ENCODE assay signal across 8 mouse cellular contexts in the genomic region with DNA sequence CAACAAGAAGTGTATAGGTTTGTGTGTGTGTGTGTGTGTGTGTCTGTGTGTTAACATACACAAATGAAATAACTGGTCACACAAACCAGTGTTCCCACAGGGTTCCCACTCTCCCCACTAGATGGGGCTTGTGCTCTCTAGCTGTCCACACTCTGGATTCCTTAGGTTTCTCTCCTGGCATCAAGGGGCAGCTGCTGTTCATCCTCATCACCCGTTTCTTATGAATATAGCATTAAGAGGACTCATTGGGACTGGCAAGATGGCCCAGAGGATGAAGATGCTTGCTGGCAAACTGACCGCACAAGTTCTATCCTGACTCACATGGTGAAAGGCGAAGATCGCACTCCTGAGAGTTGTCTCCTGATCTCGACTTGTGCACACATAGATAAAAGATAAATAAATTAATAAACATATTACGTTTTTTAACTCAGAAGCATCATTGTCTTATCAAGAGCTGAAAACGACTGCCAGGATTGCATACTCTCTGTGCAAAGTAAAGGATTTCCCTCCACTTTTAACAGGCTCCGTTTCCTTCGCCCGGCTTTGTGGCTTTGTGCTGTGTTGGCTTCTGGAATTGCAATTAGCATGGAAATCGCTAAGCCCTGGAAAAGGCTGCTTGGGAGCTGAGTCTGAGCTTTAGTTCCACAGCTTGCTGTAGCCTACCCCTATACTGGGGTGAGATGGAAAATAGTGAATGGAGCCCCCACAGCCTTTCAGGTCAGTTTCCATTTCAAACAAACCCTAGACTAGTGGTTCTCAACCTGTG.
A peak's percentile ranks its signal among the peaks of the same experiment; 100 is the strongest.
DNase-seq lines count a peak whose midpoint lies in the region; ATAC-seq lines count a peak whose summit lies in the region.

No protein-coding gene starts in this region.

- WGBS in embryonic facial prominence, embryonic 12.5 days, result 31% methylated on average over 11 of the region's 11 CpGs
- 37% methylated on average over 11 of the region's 11 CpGs for WGBS in kidney, embryonic 15.5 days
- 36% methylated on average over 11 of the region's 11 CpGs for WGBS in limb, embryonic 13.5 days
- 37% methylated on average over 11 of the region's 11 CpGs for WGBS in neural tube, embryonic 14.5 days

- peak overlapping the region; percentile 41 for H3K4me2 ChIP-seq in embryonic facial prominence, embryonic 12.5 days (replicated peaks)
- peak overlapping the region; percentile 53 for H3K4me2 ChIP-seq in kidney, embryonic 15.5 days
- peak overlapping the region; percentile 53 for H3K4me2 ChIP-seq in limb, embryonic 13.5 days (replicated peaks)
- peak overlapping the region; percentile 43 for H3K4me2 ChIP-seq in neural tube, embryonic 14.5 days (ENCODE audit: low read depth, low read length)

- no peak overlapping the region; the same call in 1 of the 2 replicates for H3K9ac ChIP-seq in embryonic facial prominence, embryonic 12.5 days
- H3K9ac ChIP-seq in kidney, embryonic 15.5 days, result no peak overlapping the region
- no peak overlapping the region for H3K9ac ChIP-seq in limb, embryonic 13.5 days
- H3K9ac ChIP-seq in neural tube, embryonic 14.5 days (replicated peaks; ENCODE audit: low read depth, low read length), result no peak overlapping the region

- H3K36me3 ChIP-seq in embryonic facial prominence, embryonic 12.5 days, result no peaks in the 10 kb centered on the region
- no peaks in the 10 kb centered on the region for H3K36me3 ChIP-seq in kidney, embryonic 15.5 days
- H3K36me3 ChIP-seq in limb, embryonic 13.5 days, result no peaks in the 10 kb centered on the region
- H3K36me3 ChIP-seq in neural tube, embryonic 14.5 days (ENCODE audit: control insufficient read depth, insufficient read depth, low read length), result no peaks in the 10 kb centered on the region

- peak; percentile 52; the same call in 1 of the 2 replicates for ATAC-seq in embryonic facial prominence, embryonic 12.5 days (ENCODE audit: insufficient number of reproducible peaks, insufficient read depth, low FRiP score, low TSS enrichment)
- no peak; the same call in 1 of the 2 replicates for ATAC-seq in kidney, embryonic 15.5 days (replicated peaks; ENCODE audit: low FRiP score)
- peak; percentile 48 for ATAC-seq in limb, embryonic 13.5 days (ENCODE audit: low FRiP score, low read depth)
- peak; percentile 86 for ATAC-seq in neural tube, embryonic 14.5 days (ENCODE audit: low read depth)
- ATAC-seq in granulocyte monocyte progenitor cell, adult 5-6 weeks (replicated peaks; ENCODE audit: poor library complexity, severe bottlenecking), result no peak

- H3K4me3 ChIP-seq in embryonic facial prominence, embryonic 12.5 days, result 0 out of 2 replicates have a peak overlapping the region, but pooled peaks have one; percentile 0
- peak overlapping the region; percentile 21; the same call in 1 of the 2 replicates for H3K4me3 ChIP-seq in kidney, embryonic 15.5 days (replicated peaks)
- peak overlapping the region; percentile 11; the same call in 1 of the 2 replicates for H3K4me3 ChIP-seq in limb, embryonic 13.5 days
- H3K4me3 ChIP-seq in neural tube, embryonic 14.5 days (ENCODE audit: low read depth, low read length), result no peak overlapping the region; the same call in 1 of the 2 replicates

- H3K4me1 ChIP-seq in embryonic facial prominence, embryonic 12.5 days, result no peaks in the 10 kb centered on the region
- H3K4me1 ChIP-seq in kidney, embryonic 15.5 days, result no peaks in the 10 kb centered on the region
- 0 out of 2 replicates have a peak, but pooled peaks cover 4% of the 10 kb centered on the region for H3K4me1 ChIP-seq in limb, embryonic 13.5 days
- no peaks in the 10 kb centered on the region for H3K4me1 ChIP-seq in neural tube, embryonic 14.5 days (ENCODE audit: control insufficient read depth, insufficient read depth, low read length)

- H3K27me3 ChIP-seq in embryonic facial prominence, embryonic 12.5 days, result no peaks in the 10 kb centered on the region
- no peaks in the 10 kb centered on the region for H3K27me3 ChIP-seq in kidney, embryonic 15.5 days
- H3K27me3 ChIP-seq in limb, embryonic 13.5 days, result no peaks in the 10 kb centered on the region
- no peaks in the 10 kb centered on the region for H3K27me3 ChIP-seq in neural tube, embryonic 14.5 days (ENCODE audit: control insufficient read depth, insufficient read depth, low read length)

- DNase-seq in testis, postnatal 10 days (ENCODE audit: low spot score), result peak; percentile 69
- no peak for DNase-seq in testis, postnatal 14 days (ENCODE audit: low spot score)
- DNase-seq in heart, adult 9 months (ENCODE audit: low spot score in 2 of 2), result peak; percentile 17 to 45

- H3K27ac ChIP-seq in embryonic facial prominence, embryonic 12.5 days, result no peak overlapping the region
- H3K27ac ChIP-seq in kidney, embryonic 15.5 days, result no peak overlapping the region
- no peak overlapping the region for H3K27ac ChIP-seq in limb, embryonic 13.5 days
- no peak overlapping the region for H3K27ac ChIP-seq in neural tube, embryonic 14.5 days (ENCODE audit: low read depth, low read length)

- no peaks in the 10 kb centered on the region for H3K9me3 ChIP-seq in embryonic facial prominence, embryonic 12.5 days
- no peaks in the 10 kb centered on the region for H3K9me3 ChIP-seq in kidney, embryonic 15.5 days (replicated peaks)
- H3K9me3 ChIP-seq in limb, embryonic 13.5 days, result no peaks in the 10 kb centered on the region
- no peaks in the 10 kb centered on the region for H3K9me3 ChIP-seq in neural tube, embryonic 14.5 days (ENCODE audit: control insufficient read depth, low read length)

Comparison
In these comparisons a context has a peak if more than half of its experiments do, and no peak if none do; other contexts are left out.
1. ATAC-seq: peak in embryonic facial prominence, embryonic 12.5 days (single experiment), limb, embryonic 13.5 days (single experiment) and neural tube, embryonic 14.5 days (single experiment); none in kidney, embryonic 15.5 days (single experiment) and granulocyte monocyte progenitor cell, adult 5-6 weeks (single experiment).
2. Peak in every context shown above with its lines, with median percentiles within 50 percentile points of each other: H3K4me2 ChIP-seq.